Mouse (Mus musculus) lung, postnatal 4 days (tissue): ENCODE measurements at regions not wholly inside any gene's neighbourhood (a gene's known extent, or its start where the extent isn't known, plus 50 kb on each side); places are given as distances from the start of the nearest gene placed in this dataset.

Source experiments
- DNase-seq, 2 experiments: peaks; one replicate each; pipeline ENCODE4 v3.0.0; 2021

GRCm38 (mm10) chr14:98505321-98505720 lies 335.8 kb upstream of the Dach1 start:
- DNase-seq: peak in 1 of 2 experiments; percentile 8

DNA sequence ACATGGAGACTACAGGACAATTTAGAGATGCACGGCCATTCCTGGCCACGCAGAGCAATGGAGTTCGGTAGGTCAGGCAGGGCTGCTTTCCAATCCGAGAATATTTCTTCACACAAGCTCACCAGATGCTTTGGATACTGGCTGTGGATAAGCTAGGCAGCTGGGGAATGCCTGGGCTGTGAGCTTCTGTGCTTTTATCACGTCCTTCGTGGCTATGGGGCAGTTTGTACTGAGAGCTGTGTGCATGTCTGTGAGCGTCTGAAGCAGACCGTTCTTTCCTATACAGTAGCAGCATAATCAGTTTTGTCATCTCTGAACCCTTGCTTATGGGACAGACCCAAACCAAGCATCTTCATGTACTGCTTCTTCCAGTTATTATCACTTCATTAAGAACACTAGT lies 307.9 kb upstream of the Dach1 start:
- DNase-seq: peak in 1 of 2 experiments; percentile 17

- no peak for DNase-seq
These were observed 302.4 kb upstream of the Dach1 start for GRCm38 (mm10) chr14:98471803-98472509.

DNA sequence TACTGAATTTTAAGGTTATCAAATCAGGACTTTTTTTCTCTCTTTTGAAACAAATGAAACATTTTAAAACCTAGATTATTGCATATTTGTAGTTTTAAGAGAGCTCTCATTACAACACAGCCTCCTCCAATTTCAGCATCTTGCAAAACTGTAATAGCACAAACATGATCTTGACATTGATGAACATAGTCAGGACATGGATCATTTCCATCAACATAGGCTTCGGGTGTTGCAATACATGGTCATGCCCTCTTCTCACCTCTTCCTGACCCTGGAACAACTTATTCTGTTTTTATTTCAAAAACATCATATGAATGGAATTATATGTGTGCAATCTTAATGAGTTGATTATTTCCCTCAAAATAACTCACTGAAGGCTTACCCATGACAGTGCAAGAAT lies 284.9 kb upstream of the Dach1 start:
- no peak for DNase-seq

DNA sequence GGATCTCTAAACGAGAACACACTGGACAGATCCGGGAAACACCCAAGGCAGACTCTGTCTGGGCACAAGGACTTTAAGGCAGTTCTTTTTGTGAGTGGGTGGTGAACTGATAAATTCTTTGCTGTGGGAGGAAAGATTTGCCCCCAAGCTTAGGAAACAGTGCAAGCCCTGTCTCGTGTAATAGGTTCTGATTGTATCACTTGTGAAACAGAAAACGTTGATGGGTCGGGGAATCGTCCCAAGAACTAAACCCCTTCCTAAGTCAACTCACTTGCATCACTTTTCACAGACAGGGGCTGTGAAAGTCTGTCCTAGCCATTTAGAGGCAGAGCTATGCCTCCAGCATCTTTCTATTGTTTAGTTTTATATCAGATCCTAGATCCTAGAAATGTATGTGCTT lies 282.6 kb upstream of the Dach1 start:
- DNase-seq: no peak

- DNase-seq: no peak
These were observed 280.0 kb upstream of the Dach1 start for GRCm38 (mm10) chr14:98449568-98449967.

GRCm38 (mm10) chr14:98442411-98442810 lies 272.8 kb upstream of the Dach1 start:
- no peak for DNase-seq

- no peak for DNase-seq
These were observed 272.4 kb upstream of the Dach1 start for GRCm38 (mm10) chr14:98441954-98442353.

DNA sequence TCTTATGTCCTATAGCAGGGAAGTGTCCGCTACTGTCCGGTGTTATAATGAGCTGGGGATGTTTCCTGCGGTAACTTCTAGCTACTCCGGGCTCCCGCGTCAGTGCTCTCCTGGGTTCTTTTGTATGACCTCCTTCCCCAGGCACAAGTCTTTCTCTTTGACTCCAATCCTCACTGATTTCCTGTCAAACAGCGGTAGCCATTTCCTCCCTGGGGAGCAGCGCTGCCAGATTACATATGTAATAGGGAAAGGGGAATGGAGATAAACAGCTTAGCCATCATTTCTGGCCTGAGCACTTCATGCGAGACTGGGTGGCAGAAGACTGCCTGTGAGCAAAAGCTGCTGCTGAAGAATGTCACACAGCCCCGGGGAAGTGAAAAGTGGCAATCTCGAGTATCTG lies 262.4 kb upstream of the Dach1 start:
- no peak for DNase-seq

DNA sequence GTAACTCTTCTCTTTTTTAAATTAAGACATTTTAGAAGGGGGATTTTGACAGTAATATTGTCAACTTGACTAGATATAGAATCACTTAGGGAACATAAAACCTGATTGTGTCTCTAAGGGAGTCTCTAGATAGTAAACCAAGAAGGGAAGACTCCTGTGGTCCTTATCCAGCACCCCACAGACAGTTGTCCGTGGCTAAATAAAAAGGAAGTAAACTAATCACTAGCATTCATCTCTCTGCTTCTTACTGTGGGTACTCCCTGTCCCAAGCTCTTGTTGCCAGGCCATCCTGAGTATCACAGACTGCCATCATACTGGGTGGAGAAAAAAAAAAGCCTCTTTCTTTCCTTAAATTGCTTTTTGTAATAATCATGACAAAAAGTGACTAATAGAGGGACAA lies 248.2 kb upstream of the Dach1 start:
- DNase-seq: no peak

- no peak for DNase-seq
These were observed 244.6 kb upstream of the Dach1 start for GRCm38 (mm10) chr14:98414201-98414600.

- DNase-seq: no peak
These were observed 236.5 kb upstream of the Dach1 start for GRCm38 (mm10) chr14:98405936-98406635.

DNA sequence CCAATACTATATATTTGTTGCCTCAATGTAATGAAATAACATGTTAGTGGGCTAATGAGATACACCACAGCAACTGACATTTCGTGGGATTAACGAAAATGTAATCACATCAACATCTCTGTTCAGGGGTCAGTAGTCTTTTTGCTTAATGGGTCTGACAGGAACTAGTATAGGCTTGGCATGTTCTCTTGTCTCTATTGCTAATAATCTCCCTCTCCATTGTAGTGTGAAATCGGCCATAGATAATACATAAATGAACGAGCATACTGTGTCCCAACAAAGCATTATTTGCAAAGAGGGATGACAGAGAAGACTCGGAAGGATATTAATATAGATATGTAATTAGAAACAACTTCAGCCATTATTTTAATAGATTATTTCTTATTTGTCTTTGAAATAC lies 234.5 kb upstream of the Dach1 start:
- no peak for DNase-seq

- no peak for DNase-seq
These were observed 218.3 kb upstream of the Dach1 start for GRCm38 (mm10) chr14:98387871-98388270.
